8 mouse cellular contexts compared by ENCODE assay signal in the genomic region with DNA sequence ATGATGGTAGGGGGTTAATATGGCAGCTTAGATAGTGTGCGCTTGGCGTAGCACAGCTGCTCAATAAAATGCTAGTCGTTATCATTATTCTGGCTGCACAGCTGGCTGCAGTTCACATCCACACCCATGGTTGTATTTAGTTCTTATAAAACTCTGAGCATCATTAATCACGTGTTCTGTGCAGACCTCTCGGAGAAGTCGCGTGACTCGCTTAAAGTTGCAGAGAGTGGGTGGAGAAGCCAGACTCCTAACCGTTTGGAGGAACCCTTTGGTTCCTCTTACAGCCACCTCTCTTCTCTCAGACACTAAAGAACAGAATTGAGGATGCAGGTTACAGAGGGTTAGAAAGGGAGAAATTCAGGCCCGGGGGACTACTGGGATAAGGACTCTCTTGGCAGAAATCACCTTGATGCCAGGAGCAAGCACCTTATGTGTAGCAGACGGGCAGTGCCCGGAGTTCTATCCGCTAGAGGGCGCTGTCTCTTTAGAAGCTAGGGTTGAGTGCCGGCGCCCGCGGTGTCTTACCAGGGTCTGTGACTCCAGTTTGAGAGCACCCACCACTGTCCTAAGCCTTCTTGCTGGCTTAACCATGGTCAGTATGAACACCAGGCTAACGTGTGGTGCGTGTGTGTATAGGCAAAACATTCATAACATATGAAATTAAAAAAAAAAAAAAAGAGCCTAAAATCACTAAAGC. TPM values are rescaled to one million over a fixed set of nuclear protein-coding genes. Genes with fewer than 3 reads are reported as not detected.
DNase-seq lines count a peak whose midpoint lies in the region; ATAC-seq and TF ChIP-seq lines count a peak whose summit lies in the region.

No protein-coding gene starts in this region.

- TF ChIP-seq EP300 in MEL (IDR thresholded peaks at IDR 0.05; ENCODE audit: low read depth in 1 of 2, low read length in 2 of 2): peak; percentile 14 to 60; a peak in 2 of 4 replicates

- 45% methylated on average over 20 of the region's 20 CpGs for WGBS in hindbrain, embryonic 14.5 days

- peak overlapping the region; percentile 80 for H3K27ac ChIP-seq in MEL (ENCODE audit: control insufficient read depth, low read depth, low read length)
- H3K27ac ChIP-seq in hindbrain, embryonic 14.5 days: no peak overlapping the region

- H3K9ac ChIP-seq in MEL (ENCODE audit: control insufficient read depth, low read depth, low read length, poor library complexity, severe bottlenecking): peak overlapping the region; percentile 68
- no peak overlapping the region for H3K9ac ChIP-seq in hindbrain, embryonic 14.5 days

- peak in 1 of 2 experiments; percentile 72; a peak in 2 of 4 replicates for TF ChIP-seq POLR2A in MEL (IDR thresholded peaks at IDR 0.05; ENCODE audit: control insufficient read depth in 1 of 2, insufficient read depth in 1 of 2, low read depth in 1 of 2, low read length in 2 of 2, poor library complexity in 1 of 2)

- peaks cover 7 to 14% of the 10 kb centered on the region in 2 experiments; a peak in 3 of 4 replicates for H3K4me1 ChIP-seq in MEL (ENCODE audit: control insufficient read depth in 1 of 2, insufficient read depth in 2 of 2, low read length in 2 of 2)
- H3K4me1 ChIP-seq in hindbrain, embryonic 14.5 days (replicated peaks; ENCODE audit: control insufficient read depth, insufficient read depth, low read length): no peaks in the 10 kb centered on the region

- DNase-seq in MEL (ENCODE audit: low read depth, low spot score): peak; percentile 98
- DNase-seq in cerebellum, adult 11-12 months: peak; percentile 43
- peak; percentile 46 to 72 for DNase-seq in frontal cortex, postnatal 14 days (ENCODE audit: low spot score in 2 of 2)
- peak; percentile 68 for DNase-seq in hindbrain, embryonic 14.5 days (ENCODE audit: low spot score)
- DNase-seq in layer of hippocampus, postnatal 25 days (ENCODE audit: extremely low spot score in 1 of 2, low spot score in 1 of 2): peak; percentile 68 to 92
- peak; percentile 94 for DNase-seq in lung, postnatal 36 days
- DNase-seq in right cerebral cortex, adult 18-20 months: peak; percentile 75
- DNase-seq in urinary bladder, adult 2 months (ENCODE audit: low spot score): peak; percentile 54

- H3K4me3 ChIP-seq in MEL (ENCODE audit: control insufficient read depth in 1 of 2, insufficient read depth in 1 of 2, low read depth in 2 of 2, low read length in 2 of 2): peak overlapping the region; percentile 62 to 67
- no peak overlapping the region for H3K4me3 ChIP-seq in hindbrain, embryonic 14.5 days (replicated peaks; ENCODE audit: low read length)

- H3K4me2 ChIP-seq in hindbrain, embryonic 14.5 days (replicated peaks): no peak overlapping the region

- H3K9me3 ChIP-seq in MEL (replicated peaks; ENCODE audit: insufficient read depth, low read length): no peaks in the 10 kb centered on the region
- H3K9me3 ChIP-seq in hindbrain, embryonic 14.5 days (ENCODE audit: control insufficient read depth, low read length): no peaks in the 10 kb centered on the region

- H3K27me3 ChIP-seq in MEL (ENCODE audit: control insufficient read depth in 1 of 2, insufficient read depth in 2 of 2, low read length in 2 of 2): peaks cover 0 to 3% of the 10 kb centered on the region in 2 experiments; a peak in 2 of 4 replicates
- H3K27me3 ChIP-seq in hindbrain, embryonic 14.5 days (ENCODE audit: control insufficient read depth, insufficient read depth, low read length): no peaks in the 10 kb centered on the region

- TF ChIP-seq CTCF in MEL (IDR thresholded peaks at IDR 0.05 in 2 of 3, conservative IDR thresholded peaks at IDR 0.05 in 1 of 3; ENCODE audit: control insufficient read depth in 1 of 3, insufficient read depth in 1 of 3, low read depth in 2 of 3, low read length in 3 of 3, poor library complexity in 1 of 3, severe bottlenecking in 1 of 3): peak; percentile 97 to 100 (median 99)

- no peaks in the 10 kb centered on the region; the same call in 1 of the 2 replicates for H3K79me2 ChIP-seq in MEL (ENCODE audit: control insufficient read depth, insufficient read depth, low read length, poor library complexity)

- peaks cover 0 to 16% of the 10 kb centered on the region in 2 experiments; a peak in 2 of 4 replicates for H3K36me3 ChIP-seq in MEL (ENCODE audit: control insufficient read depth in 1 of 2, insufficient read depth in 2 of 2, low read length in 2 of 2)
- no peaks in the 10 kb centered on the region for H3K36me3 ChIP-seq in hindbrain, embryonic 14.5 days (replicated peaks; ENCODE audit: control insufficient read depth, insufficient read depth)

- no peak for ATAC-seq in hindbrain, embryonic 14.5 days (ENCODE audit: low FRiP score)

- peak; percentile 69 for TF ChIP-seq RAD21 in MEL (IDR thresholded peaks at IDR 0.05; ENCODE audit: low read depth, low read length)

TF ChIP-seq in MEL, 35 proteins besides CTCF, POLR2A, EP300 and RAD21 (continues in another document):
- TF ChIP-seq NRF1 (IDR thresholded peaks at IDR 0.05; ENCODE audit: insufficient read depth, low read depth, low read length, poor library complexity, severe bottlenecking) (no peak), UBTF (IDR thresholded peaks at IDR 0.05; ENCODE audit: borderline replicate concordance, insufficient read depth, low read depth, low read length) (0 out of 2 replicates have a peak, but pooled peaks have one; percentile 80), GATA1 (IDR thresholded peaks at IDR 0.05; ENCODE audit: low read depth, low read length) (peak; percentile 71), USF2 (IDR thresholded peaks at IDR 0.05; ENCODE audit: borderline replicate concordance in 1 of 2, insufficient read depth in 1 of 2, low read depth in 1 of 2, low read length in 2 of 2) (peak; percentile 61 to 68; a peak in 2 of 4 replicates), MYB (IDR thresholded peaks at IDR 0.05; ENCODE audit: low read depth, low read length) (0 out of 2 replicates have a peak, but pooled peaks have one; percentile 36), CHD1 (IDR thresholded peaks at IDR 0.05; ENCODE audit: low read depth, low read length) (no peak), ZMIZ1 (IDR thresholded peaks at IDR 0.05; ENCODE audit: low read depth, low read length) (0 out of 2 replicates have a peak, but pooled peaks have one; percentile 25), RCOR1 (IDR thresholded peaks at IDR 0.05; ENCODE audit: low read depth, low read length) (peak; percentile 5; the same call in 1 of the 2 replicates), GABPA (IDR thresholded peaks at IDR 0.05; ENCODE audit: low read depth, low read length) (no peak), ZC3H11A (IDR thresholded peaks at IDR 0.05; ENCODE audit: low read depth, low read length) (peak; percentile 40; the same call in 1 of the 2 replicates), SMC3 (IDR thresholded peaks at IDR 0.05; ENCODE audit: low read depth, low read length) (peak; percentile 62), TBP (IDR thresholded peaks at IDR 0.05; ENCODE audit: low read depth, low read length) (peak; percentile 57; the same call in 1 of the 2 replicates), MAZ (IDR thresholded peaks at IDR 0.05; ENCODE audit: low read depth, low read length) (no peak), TCF12 (IDR thresholded peaks at IDR 0.05; ENCODE audit: low read depth, low read length) (peak; percentile 11; the same call in 1 of the 2 replicates), TAL1 (IDR thresholded peaks at IDR 0.05; ENCODE audit: low read length) (peak; percentile 62), POLR2AphosphoS2 (IDR thresholded peaks at IDR 0.05; ENCODE audit: low read length) (no peak), HCFC1 (IDR thresholded peaks at IDR 0.05; ENCODE audit: low read depth, low read length) (no peak; the same call in 1 of the 2 replicates), CHD2 (IDR thresholded peaks at IDR 0.05; ENCODE audit: low read length) (no peak), MAX (IDR thresholded peaks at IDR 0.05; ENCODE audit: low read length) (peak; percentile 97), JUND (IDR thresholded peaks at IDR 0.05; ENCODE audit: low read depth, low read length) (no peak), BHLHE40 (IDR thresholded peaks at IDR 0.05; ENCODE audit: borderline replicate concordance, low read depth, low read length) (peak; percentile 97), MXI1 (IDR thresholded peaks at IDR 0.05; ENCODE audit: low read depth, low read length) (peak; percentile 74), E2F4 (IDR thresholded peaks at IDR 0.05; ENCODE audit: borderline replicate concordance, low read depth, low read length) (no peak), MEF2A (IDR thresholded peaks at IDR 0.05; ENCODE audit: extremely low read depth, insufficient replicate concordance, low read depth, low read length, poor library complexity, severe bottlenecking) (no peak), USF1 (IDR thresholded peaks at IDR 0.05; ENCODE audit: low read depth, low read length) (peak; percentile 92), ELF1 (IDR thresholded peaks at IDR 0.05; ENCODE audit: low read depth, low read length) (no peak), ZNF384 (IDR thresholded peaks at IDR 0.05; ENCODE audit: low read depth, low read length) (peak; percentile 63), MYC (IDR thresholded peaks at IDR 0.05; ENCODE audit: low read depth, low read length) (peak; percentile 70; the same call in 1 of the 2 replicates), ZKSCAN1 (IDR thresholded peaks at IDR 0.05; ENCODE audit: low read depth, low read length) (0 out of 2 replicates have a peak, but pooled peaks have one; percentile 7), ETS1 (IDR thresholded peaks at IDR 0.05; ENCODE audit: low read depth, low read length) (peak; percentile 93), POLR2AphosphoS5 (IDR thresholded peaks at IDR 0.05; ENCODE audit: borderline replicate concordance, low read depth, low read length) (no peak), NELFE (IDR thresholded peaks at IDR 0.05; ENCODE audit: low read depth, low read length) (peak; percentile 67)

RNA-seq across cellular contexts. Expression of a gene that starts 16.5 kb away (rescaled TPM):
- total RNA-seq in MEL (2012; rRNA removed): 0.20 and 0.27 TPM in 2 replicates
- polyA plus RNA-seq in MEL (2012; ENCODE audit: insufficient read depth in 1 of 2, insufficient read length in 2 of 2, low read depth in 1 of 2, low replicate concordance in 2 of 2, missing spikeins in 1 of 2): under 1 TPM in 1 of 2 experiments, not detected in 1; 0.18 TPM
- polyA plus RNA-seq in hindbrain, embryonic 14.5 days (2014; fragmentation: Nextera tagmentation; extraction: Ambion mirVana): 0.09 and 0.16 TPM in 2 replicates
- under 1 TPM; 0.22 to 0.35 TPM for total RNA-seq in layer of hippocampus, postnatal 25 days (2021)
- polyA plus RNA-seq in urinary bladder, adult 2 months (2012; rRNA removed): 0.04 TPM in 1 of 2 replicates, not detected in the other

RNA-seq across cellular contexts. Expression of a gene that starts 16.6 kb away (rescaled TPM):
- 0.04 TPM in 1 of 2 replicates, not detected in the other for total RNA-seq in MEL (2012; rRNA removed)
- polyA plus RNA-seq in MEL (2012; ENCODE audit: insufficient read depth in 1 of 2, insufficient read length in 2 of 2, low read depth in 1 of 2, low replicate concordance in 2 of 2, missing spikeins in 1 of 2): under 1 TPM in 1 of 2 experiments, not detected in 1; 0.32 TPM
- polyA plus RNA-seq in hindbrain, embryonic 14.5 days (2014; fragmentation: Nextera tagmentation; extraction: Ambion mirVana): 0.27 and 0.35 TPM in 2 replicates
- total RNA-seq in layer of hippocampus, postnatal 25 days (2021): not detected
- 0.29 and 0.78 TPM in 2 replicates for polyA plus RNA-seq in urinary bladder, adult 2 months (2012; rRNA removed)

Comparison
In these comparisons a context has a peak if more than half of its experiments do, and no peak if none do; other contexts are left out.
1. DNase-seq: peak in every context shown above with its lines; median percentile 98 in MEL; 94 in lung, postnatal 36 days; 80 in layer of hippocampus, postnatal 25 days; 75 in right cerebral cortex, adult 18-20 months; 68 in hindbrain, embryonic 14.5 days; 59 in frontal cortex, postnatal 14 days; 54 in urinary bladder, adult 2 months; 43 in cerebellum, adult 11-12 months.